Mouse (Mus musculus): ENCODE data around the gene Tex101.
A peak's percentile ranks its signal among the peaks of the same experiment; 100 is the strongest.

Tex101 gene

DNA sequence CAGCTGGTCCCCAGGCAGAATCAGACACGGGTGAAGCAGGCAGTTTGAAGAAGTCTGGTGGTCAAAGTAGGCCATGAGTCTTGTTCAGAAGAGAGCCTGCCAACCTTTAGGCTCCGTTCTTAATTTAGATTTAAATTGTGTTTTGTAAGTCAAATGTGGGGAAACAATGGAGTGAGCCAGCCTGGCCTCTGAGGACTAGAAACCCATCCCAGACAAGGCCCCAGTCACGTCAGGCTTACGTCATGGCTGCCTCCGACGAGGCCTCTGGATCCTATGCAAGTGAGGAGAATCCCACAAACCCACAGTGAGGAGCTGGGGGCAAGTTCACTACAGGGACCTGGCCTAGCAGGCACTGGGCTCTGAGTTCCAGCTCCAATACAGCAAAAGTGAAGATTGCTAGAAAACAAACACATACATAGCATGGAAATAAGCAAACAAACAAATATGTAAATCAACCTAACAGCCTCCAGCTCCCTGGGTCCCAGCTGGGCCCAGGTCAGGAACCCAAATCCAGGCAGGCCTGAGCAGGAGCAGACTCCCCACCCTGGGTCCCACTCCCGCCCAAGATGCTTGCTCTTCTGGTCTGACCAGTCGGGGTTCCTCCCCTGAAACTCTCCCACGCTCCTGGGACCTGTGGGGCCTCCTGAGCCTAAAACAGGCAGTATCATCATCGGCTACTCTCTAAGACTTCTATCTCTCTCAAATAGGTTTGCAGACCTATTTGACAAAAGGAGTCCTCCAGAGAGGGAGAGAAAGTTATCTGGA lies 46.2 kb downstream of the Tex101 start:
- DNase-seq, result no peak

DNA sequence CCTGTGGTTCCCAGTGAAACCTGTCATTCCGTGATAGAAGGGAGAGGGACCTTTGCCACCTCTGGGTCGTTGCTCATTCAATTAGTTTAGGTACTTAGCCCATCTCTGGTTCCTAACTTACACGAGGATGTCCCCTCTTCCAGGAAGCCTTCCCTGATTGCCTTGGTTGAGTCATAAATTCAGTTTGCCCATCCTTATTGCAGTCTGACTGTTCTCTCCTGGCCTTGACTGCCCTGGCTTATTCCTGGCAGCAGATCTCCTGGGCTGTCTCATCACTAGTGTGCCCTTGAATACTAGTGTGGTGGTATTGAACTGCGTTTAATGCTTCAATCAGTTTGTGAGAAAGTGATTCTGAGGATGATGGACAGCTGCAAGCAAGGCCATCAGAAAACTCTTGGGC lies 46.8 kb downstream of the Tex101 start:
- DNase-seq, result no peak

DNA sequence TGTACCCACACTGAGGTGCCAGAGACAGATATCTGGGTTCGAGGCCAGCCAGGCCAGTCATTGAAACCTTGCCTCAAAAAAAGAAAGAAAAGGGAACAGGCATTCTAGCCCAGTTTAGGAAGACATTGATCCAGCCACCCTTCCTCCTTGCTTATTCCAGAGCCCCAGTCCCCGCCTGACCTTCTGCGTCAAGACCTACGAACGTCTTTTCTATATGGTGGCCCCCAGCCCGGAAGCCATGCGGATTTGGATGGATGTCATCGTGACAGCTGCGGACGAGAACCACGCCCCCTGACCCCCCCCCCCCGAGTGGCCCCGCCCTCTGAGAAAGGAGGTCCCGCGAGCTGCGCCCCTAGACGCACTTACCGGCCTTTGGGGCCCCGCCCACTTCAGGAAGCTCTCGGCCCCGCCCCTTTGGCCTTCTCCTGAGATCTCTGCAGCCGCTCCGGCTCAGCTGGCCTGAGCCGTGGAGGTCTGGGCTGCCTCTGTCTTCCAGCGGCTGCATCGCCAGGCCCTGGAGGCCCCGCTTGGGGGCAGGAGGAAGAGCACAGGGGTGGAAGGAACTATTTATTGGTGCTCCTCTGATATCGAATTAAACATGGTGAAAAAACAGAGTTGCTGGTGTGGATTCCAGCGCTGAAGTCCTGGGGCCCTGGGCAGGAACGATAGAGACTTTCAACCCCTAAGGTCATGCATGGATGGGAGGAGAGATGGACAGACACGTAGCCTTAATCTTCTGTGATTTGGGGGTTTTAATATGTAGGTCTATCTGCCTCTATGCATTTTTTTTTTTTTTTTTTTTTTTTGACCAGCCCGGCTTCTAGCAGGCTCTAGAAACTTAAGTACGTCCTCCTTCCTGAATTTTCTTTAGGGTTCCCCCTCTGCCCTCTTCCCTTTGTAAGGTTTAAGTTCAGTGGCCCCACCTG lies 47.5 kb downstream of the Tex101 start:
- DNase-seq, result peak; percentile 84 to 85

DNA sequence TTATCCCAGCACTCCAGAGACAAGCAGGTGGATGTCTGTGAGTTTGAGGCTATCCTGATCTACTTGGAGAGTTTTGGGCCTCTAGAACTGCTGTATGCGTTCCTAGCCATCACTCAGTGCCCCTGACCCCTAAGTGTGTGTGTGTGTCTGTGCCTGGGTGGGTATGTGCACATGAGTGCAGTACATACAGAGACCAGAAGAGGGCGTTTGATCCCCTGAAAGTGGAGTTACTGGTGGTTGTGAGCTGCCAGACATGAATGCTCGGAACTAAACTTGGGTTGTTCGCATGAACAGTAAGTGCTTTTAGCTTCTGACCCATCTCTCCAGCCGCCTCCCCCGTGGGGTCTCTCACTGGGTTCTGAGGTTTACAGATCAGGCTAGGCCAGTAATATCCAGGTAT lies 53.5 kb downstream of the Tex101 start:
- no peak for DNase-seq

GRCm38 (mm10) chr7:24621193-24621592 lies 55.3 kb downstream of the Tex101 start:
- no peak for DNase-seq

DNA sequence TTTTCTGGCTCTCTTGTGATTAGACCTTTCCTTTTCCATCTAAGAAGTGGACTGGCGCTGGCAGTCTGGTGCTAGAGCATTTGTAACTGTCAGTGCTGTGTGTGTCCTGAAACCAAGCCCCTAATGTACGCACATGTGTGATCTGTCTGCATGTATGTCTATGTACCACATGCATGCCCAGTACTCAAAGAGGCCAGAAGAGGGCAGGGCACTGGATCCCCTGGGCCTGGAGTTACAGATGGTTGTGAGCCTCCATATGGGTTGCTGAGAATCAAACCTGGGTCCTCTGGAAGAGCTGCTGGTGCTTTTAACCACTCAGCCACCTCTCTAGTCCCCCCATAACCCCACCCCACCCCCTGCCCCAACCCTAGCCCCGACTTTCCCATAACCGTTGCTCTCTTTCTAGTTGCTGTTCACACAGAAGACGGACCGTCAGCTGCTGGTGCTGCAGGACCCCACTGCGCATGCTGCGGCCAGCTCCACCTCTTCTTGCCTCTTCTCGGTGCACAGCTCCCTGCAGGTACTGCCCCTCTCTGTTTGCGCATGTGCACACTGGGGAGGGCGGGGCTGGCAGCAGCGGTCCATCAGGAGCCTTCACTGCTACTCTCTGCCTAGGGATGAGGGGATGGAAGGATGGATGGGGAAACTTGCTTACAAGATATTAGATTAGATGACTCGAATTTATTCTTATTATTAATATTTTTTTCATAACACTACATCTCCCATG lies 56.6 kb downstream of the Tex101 start:
- DNase-seq, result no peak

- DNase-seq, result peak in 1 of 2 experiments; percentile 34
Observed at GRCm38 (mm10) chr7:24618374-24618773, 58.1 kb downstream of the Tex101 start.

Measured in B cell, adult 2 months (primary cell).